7 mouse cellular contexts compared by ENCODE assay signal in genomic region chr17:56764474-56765354, GRCm38 (mm10). TPM values are rescaled to one million over a fixed set of nuclear protein-coding genes. Genes with fewer than 3 reads are reported as not detected.
DNase-seq lines count a peak whose midpoint lies in the region; ATAC-seq lines count a peak whose summit lies in the region.

TSS of gene Dus3l (plus strand) at chr17:56764757.

- H3K9me3 ChIP-seq in embryonic facial prominence, embryonic 11.5 days (replicated peaks; ENCODE audit: control insufficient read depth, low read length) = no peaks in the 10 kb centered on the region
- no peaks in the 10 kb centered on the region for H3K9me3 ChIP-seq in limb, embryonic 11.5 days (ENCODE audit: control insufficient read depth, low read length)
- no peaks in the 10 kb centered on the region for H3K9me3 ChIP-seq in midbrain, embryonic 14.5 days (ENCODE audit: control insufficient read depth, low read length)

- no peaks in the 10 kb centered on the region for H3K27me3 ChIP-seq in embryonic facial prominence, embryonic 11.5 days (ENCODE audit: control insufficient read depth, insufficient read depth, low read length)
- no peaks in the 10 kb centered on the region for H3K27me3 ChIP-seq in limb, embryonic 11.5 days (ENCODE audit: control insufficient read depth, insufficient read depth, low read length)
- H3K27me3 ChIP-seq in midbrain, embryonic 14.5 days (ENCODE audit: control insufficient read depth, insufficient read depth, low read length) = no peaks in the 10 kb centered on the region

- 2% methylated on average over 58 of the region's 58 CpGs for WGBS in embryonic facial prominence, embryonic 11.5 days
- 2% methylated on average over 58 of the region's 58 CpGs for WGBS in limb, embryonic 11.5 days
- 2% methylated on average over 58 of the region's 58 CpGs for WGBS in midbrain, embryonic 14.5 days

- peak within 1 kb of the TSS; percentile 43 for H3K4me2 ChIP-seq in embryonic facial prominence, embryonic 11.5 days (ENCODE audit: low read depth, low read length)
- peak within 1 kb of the TSS; percentile 70 for H3K4me2 ChIP-seq in limb, embryonic 11.5 days (ENCODE audit: low read depth, severe bottlenecking)
- H3K4me2 ChIP-seq in midbrain, embryonic 14.5 days (ENCODE audit: low read length) = peak within 1 kb of the TSS; percentile 62

- no peaks in the 10 kb centered on the region; the same call in 1 of the 2 replicates for H3K36me3 ChIP-seq in embryonic facial prominence, embryonic 11.5 days (replicated peaks; ENCODE audit: control insufficient read depth, insufficient read depth, low read depth, low read length)
- H3K36me3 ChIP-seq in limb, embryonic 11.5 days (ENCODE audit: control insufficient read depth, insufficient read depth, low read length) = peaks cover 24% of the 10 kb centered on the region
- H3K36me3 ChIP-seq in midbrain, embryonic 14.5 days (ENCODE audit: control insufficient read depth, insufficient read depth, low read length) = peaks cover 33% of the 10 kb centered on the region

- peaks cover 3% of the 10 kb centered on the region; the same call in 1 of the 2 replicates for H3K4me1 ChIP-seq in embryonic facial prominence, embryonic 11.5 days (ENCODE audit: control insufficient read depth, insufficient read depth, low read length)
- peaks cover 15% of the 10 kb centered on the region; the same call in 1 of the 2 replicates for H3K4me1 ChIP-seq in limb, embryonic 11.5 days (ENCODE audit: control insufficient read depth, insufficient read depth, low read length)
- H3K4me1 ChIP-seq in midbrain, embryonic 14.5 days (ENCODE audit: control insufficient read depth, insufficient read depth, low read length) = peaks cover 23% of the 10 kb centered on the region

- DNase-seq in adrenal gland, postnatal 14 days = peak; percentile 90
- DNase-seq in embryonic facial prominence, embryonic 11.5 days (ENCODE audit: low spot score) = peak; percentile 91
- DNase-seq in kidney, adult 18-20 months = peak; percentile 96
- DNase-seq in limb, embryonic 11.5 days (ENCODE audit: low spot score) = peak; percentile 85
- peak; percentile 95 for DNase-seq in midbrain, embryonic 14.5 days
- peak; percentile 80 to 87 for DNase-seq in spleen, adult 18-20 months

- peak within 1 kb of the TSS; percentile 76 for H3K9ac ChIP-seq in embryonic facial prominence, embryonic 11.5 days (replicated peaks; ENCODE audit: low read length)
- peak within 1 kb of the TSS; percentile 80 for H3K9ac ChIP-seq in limb, embryonic 11.5 days (ENCODE audit: low read length)
- peak within 1 kb of the TSS; percentile 73 for H3K9ac ChIP-seq in midbrain, embryonic 14.5 days (replicated peaks; ENCODE audit: low read length)

- peak within 1 kb of the TSS; percentile 81 for H3K4me3 ChIP-seq in embryonic facial prominence, embryonic 11.5 days (ENCODE audit: low read depth, low read length)
- peak within 1 kb of the TSS; percentile 68 for H3K4me3 ChIP-seq in limb, embryonic 11.5 days (ENCODE audit: low read depth, low read length)
- H3K4me3 ChIP-seq in midbrain, embryonic 14.5 days (replicated peaks; ENCODE audit: low read depth, low read length) = peak within 1 kb of the TSS; percentile 72

- ATAC-seq in embryonic facial prominence, embryonic 11.5 days (replicated peaks; ENCODE audit: insufficient number of reproducible peaks, low FRiP score, low TSS enrichment, low read depth) = peak; percentile 70
- peak; percentile 68 for ATAC-seq in granulocyte monocyte progenitor cell, adult 5-6 weeks (replicated peaks; ENCODE audit: poor library complexity, severe bottlenecking)
- ATAC-seq in limb, embryonic 11.5 days (ENCODE audit: insufficient number of reproducible peaks, low FRiP score, low TSS enrichment, low read depth) = peak; percentile 67
- ATAC-seq in midbrain, embryonic 14.5 days (ENCODE audit: low FRiP score, low TSS enrichment) = peak; percentile 80

- peak within 1 kb of the TSS; percentile 87 for H3K27ac ChIP-seq in embryonic facial prominence, embryonic 11.5 days (replicated peaks; ENCODE audit: low read depth, low read length)
- H3K27ac ChIP-seq in limb, embryonic 11.5 days (replicated peaks; ENCODE audit: low read depth, low read length) = peak within 1 kb of the TSS; percentile 84
- H3K27ac ChIP-seq in midbrain, embryonic 14.5 days (replicated peaks; ENCODE audit: low read depth, low read length) = peak within 1 kb of the TSS; percentile 95

RNA-seq across cellular contexts. Expression of gene Dus3l, which starts in this region (rescaled TPM):
- 29.1 and 37.2 TPM in 2 replicates for total RNA-seq in adrenal gland, postnatal 14 days (2021)
- 30.1 and 32.3 TPM in 2 replicates for polyA plus RNA-seq in embryonic facial prominence, embryonic 11.5 days (2014; fragmentation: Nextera tagmentation; extraction: Ambion mirVana)
- 20.5 and 22.8 TPM in 2 replicates for total RNA-seq in granulocyte monocyte progenitor cell, adult 5-6 weeks (2014; fragmentation: Nextera tagmentation)
- 18.2 and 21.8 TPM in 2 replicates for total RNA-seq in granulocyte monocyte progenitor cell, adult 5-6 weeks (2017)
- 37.3 and 38.2 TPM in 2 replicates for polyA plus RNA-seq in limb, embryonic 11.5 days (2014; fragmentation: Nextera tagmentation; extraction: Ambion mirVana)
- 72.8 and 73.7 TPM in 2 replicates for polyA plus RNA-seq in midbrain, embryonic 14.5 days (2014; fragmentation: Nextera tagmentation; extraction: Ambion mirVana)

Comparison
In these comparisons a context has a peak if more than half of its experiments do, and no peak if none do; other contexts are left out.
1. Peak in every context shown above with its lines: DNase-seq, ATAC-seq, H3K4me3 ChIP-seq and H3K27ac ChIP-seq.